Mouse (Mus musculus): Measurements from ENCODE around the gene Scgb3a1. TPM values are rescaled to one million over a fixed set of nuclear protein-coding genes. Genes with fewer than 3 reads are reported as not detected.

The Scgb3a1 gene
- polyA plus RNA-seq, 1 experiment, result not detected

GRCm38 (mm10) chr11:49696472-49696871 lies 33.1 kb downstream of the Scgb3a1 start:
- TF ChIP-seq GATA1 (IDR thresholded peaks at IDR 0.05; ENCODE audit: low read length), result no peak

- TF ChIP-seq GATA1 (IDR thresholded peaks at IDR 0.05; ENCODE audit: low read length), result no peak
Observed at GRCm38 (mm10) chr11:49697779-49698178, 34.4 kb downstream of the Scgb3a1 start.

DNA sequence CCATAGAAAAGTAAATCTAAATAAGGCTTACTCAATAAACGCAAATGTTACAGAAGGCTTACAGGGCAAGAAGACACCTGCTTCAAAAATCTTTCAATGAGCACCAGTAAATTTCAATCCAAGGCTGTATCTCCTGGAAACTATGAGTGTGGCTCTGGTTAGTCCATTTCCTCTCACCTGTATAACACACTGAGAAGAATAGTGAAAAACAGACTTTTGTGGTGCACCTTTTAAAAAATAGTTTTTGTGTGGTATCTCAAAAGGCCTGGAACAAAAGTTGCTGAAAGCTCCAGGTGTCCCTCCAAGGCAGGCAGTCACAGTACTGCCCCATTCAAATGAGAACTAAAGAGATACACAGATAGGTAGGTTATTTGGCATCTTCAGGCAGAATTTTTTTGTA lies 35.7 kb downstream of the Scgb3a1 start:
- no peak for TF ChIP-seq GATA1 (IDR thresholded peaks at IDR 0.05; ENCODE audit: low read length)

GRCm38 (mm10) chr11:49702014-49702413 lies 38.6 kb downstream of the Scgb3a1 start:
- no peak for TF ChIP-seq GATA1 (IDR thresholded peaks at IDR 0.05; ENCODE audit: low read length)

DNA sequence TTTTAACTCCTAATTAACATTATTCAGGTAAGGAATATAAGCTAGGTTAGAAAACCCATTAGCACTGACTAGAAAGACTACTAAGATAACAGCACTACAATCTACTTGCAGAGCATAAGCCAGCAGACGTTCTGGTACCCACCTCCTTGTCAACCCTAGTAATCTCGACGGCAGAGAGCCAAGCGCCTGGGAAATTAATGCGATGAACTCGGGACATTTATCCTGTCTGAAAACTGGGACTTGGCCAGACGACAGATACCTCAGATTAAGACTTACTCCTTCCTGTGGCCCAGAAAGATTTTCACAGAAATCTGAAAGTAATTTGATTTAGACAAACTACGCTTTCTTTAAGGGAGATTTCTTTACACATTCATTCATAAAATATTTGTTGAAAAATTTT lies 41.4 kb downstream of the Scgb3a1 start:
- TF ChIP-seq GATA1 (IDR thresholded peaks at IDR 0.05; ENCODE audit: low read length), result no peak

GRCm38 (mm10) chr11:49707834-49708233 lies 44.4 kb downstream of the Scgb3a1 start:
- TF ChIP-seq GATA1 (IDR thresholded peaks at IDR 0.05; ENCODE audit: low read length), result no peak

GRCm38 (mm10) chr11:49710664-49711063 lies 47.3 kb downstream of the Scgb3a1 start:
- TF ChIP-seq GATA1 (IDR thresholded peaks at IDR 0.05; ENCODE audit: low read length), result no peak

GRCm38 (mm10) chr11:49711981-49712554 lies 48.7 kb downstream of the Scgb3a1 start:
- no peak for TF ChIP-seq GATA1 (IDR thresholded peaks at IDR 0.05; ENCODE audit: low read length)

GRCm38 (mm10) chr11:49712555-49713335 lies 49.3 kb downstream of the Scgb3a1 start, which contains the start of gene Cnot6:
Gene Cnot6, minus strand, starts transcription at chr11:49712723.
- no peak for TF ChIP-seq GATA1 (IDR thresholded peaks at IDR 0.05; ENCODE audit: low read length)

GRCm38 (mm10) chr11:49713336-49714334 lies 50.2 kb downstream of the Scgb3a1 start:
- TF ChIP-seq GATA1 (IDR thresholded peaks at IDR 0.05; ENCODE audit: low read length), result no peak

Other genes starting within 250 kb of the Scgb3a1 start
- gene Olfr1389, start 240.5 kb upstream of the Scgb3a1 start, polyA plus RNA-seq (2012), result not detected in 2 replicates
- gene Olfr1388, start 227.0 kb upstream of the Scgb3a1 start, polyA plus RNA-seq (2012), result 0.03 TPM in 1 of 2 replicates, not detected in the other
- gene Olfr1387, start 208.3 kb upstream of the Scgb3a1 start, polyA plus RNA-seq (2012), result not detected in 2 replicates
- gene Olfr1386, start 198.6 kb upstream of the Scgb3a1 start, polyA plus RNA-seq (2012), result not detected in 2 replicates
- gene Olfr1385, start 174.5 kb upstream of the Scgb3a1 start, polyA plus RNA-seq (2012), result not detected in 2 replicates
- gene Olfr1384, start 156.9 kb upstream of the Scgb3a1 start, polyA plus RNA-seq (2012), result not detected in 2 replicates
- not detected in 2 replicates for gene Olfr1383, start 144.0 kb upstream of the Scgb3a1 start, polyA plus RNA-seq (2012)
- not detected in 2 replicates for gene Olfr1382, start 135.4 kb upstream of the Scgb3a1 start, polyA plus RNA-seq (2012)
- not detected in 2 replicates for gene Olfr1381, start 120.2 kb upstream of the Scgb3a1 start, polyA plus RNA-seq (2012)
- gene Olfr1380, start 106.7 kb upstream of the Scgb3a1 start, polyA plus RNA-seq (2012), result not detected in 2 replicates
- gene Flt4, start 54.3 kb upstream of the Scgb3a1 start, polyA plus RNA-seq (2012), result 0.03 TPM in 1 of 2 replicates, not detected in the other
- 41.5 and 58.5 TPM in 2 replicates for gene Cnot6, start 49.1 kb downstream of the Scgb3a1 start, polyA plus RNA-seq (2012)
- gene Gfpt2, start 130.6 kb downstream of the Scgb3a1 start, polyA plus RNA-seq (2012), result 0.67 and 0.71 TPM in 2 replicates
- 10.0 and 10.4 TPM in 2 replicates for gene Mapk9, start 183.1 kb downstream of the Scgb3a1 start, polyA plus RNA-seq (2012)
- gene Rasgef1c, start 238.2 kb downstream of the Scgb3a1 start, polyA plus RNA-seq (2012), result 0.03 TPM in 1 of 2 replicates, not detected in the other